Mouse (Mus musculus) ES-E14 (cell line): Measurements from ENCODE around the gene Elmo1. TPM values are rescaled to one million over a fixed set of nuclear protein-coding genes. Genes with fewer than 3 reads are reported as not detected.

Source experiments
- DNase-seq: peaks from one replicate; pipeline ENCODE4 v3.0.0-alpha.2; 2013; ENCODE audit warnings: low read depth, low spot score
- H3K27ac ChIP-seq: 2 replicates; pipeline ENCODE4 v1.5.1; 2012; ENCODE audit warnings: low read depth, mild to moderate bottlenecking, low read length, moderate library complexity, mixed read lengths; ENCODE audit not compliant: poor library complexity, insufficient read depth, severe bottlenecking
- H3K36me3 ChIP-seq: 2 replicates; pipeline ENCODE4 v1.6.1; 2012; ENCODE audit warnings: mild to moderate bottlenecking, low read length, moderate library complexity, mixed read lengths; ENCODE audit not compliant: control insufficient read depth, poor library complexity, insufficient read depth, severe bottlenecking
- H3K4me1 ChIP-seq, 2 experiments: fragments of 150-350 bp in 1 of 2; sonication (generic) in 1 of 2; 2 replicates each; pipeline ENCODE4 v1.6.1; 2012; ENCODE audit warnings: low read length in 2 of 2, mild to moderate bottlenecking in 1 of 2, mixed read lengths in 1 of 2; ENCODE audit not compliant: control insufficient read depth in 2 of 2, insufficient read depth in 2 of 2, poor library complexity in 1 of 2
- H3K4me3 ChIP-seq, 2 experiments: fragments of 150-350 bp in 1 of 2; sonication (generic) in 1 of 2; 2 replicates each; pipeline ENCODE4 v1.5.1; 2012; ENCODE audit warnings: low read length in 2 of 2, low read depth in 1 of 2, mild to moderate bottlenecking in 1 of 2, mixed read lengths in 1 of 2; ENCODE audit not compliant: insufficient read depth in 1 of 2, poor library complexity in 1 of 2, severe bottlenecking in 1 of 2
- H3K9ac ChIP-seq: 2 replicates; pipeline ENCODE4 v1.6.1; 2012; ENCODE audit warnings: low read depth, mild to moderate bottlenecking, low read length, mixed read lengths; ENCODE audit not compliant: poor library complexity, insufficient read depth, severe bottlenecking
- H3K9me3 ChIP-seq: fragments of 150-350 bp; sonication (generic); 2 replicates; pipeline ENCODE4 v1.6.1; 2012; ENCODE audit warnings: low read depth, mild to moderate bottlenecking, low read length; ENCODE audit not compliant: control insufficient read depth, insufficient read depth
- CHD2 ChIP-seq: IDR thresholded peaks from 2 replicates; pipeline ENCODE4 v1.6.1; 2014; ENCODE audit warnings: mild to moderate bottlenecking, low read depth, low read length, inconsistent platforms
- HCFC1 ChIP-seq: IDR thresholded peaks from 2 replicates; pipeline ENCODE4 v1.6.1; 2012; ENCODE audit warnings: low read length, inconsistent platforms, borderline replicate concordance; ENCODE audit not compliant: insufficient read depth
- MAFK ChIP-seq: IDR thresholded peaks from 2 replicates; pipeline ENCODE4 v1.6.1; 2014; ENCODE audit warnings: mild to moderate bottlenecking, low read depth, low read length, inconsistent platforms; ENCODE audit not compliant: insufficient read depth
- ZC3H11A ChIP-seq: IDR thresholded peaks from 2 replicates; pipeline ENCODE4 v1.6.1; 2012; ENCODE audit warnings: low read depth, mild to moderate bottlenecking, inconsistent platforms, low read length, borderline replicate concordance
- ZNF384 ChIP-seq: IDR thresholded peaks from 2 replicates; pipeline ENCODE4 v1.6.1; 2012; ENCODE audit warnings: low read depth, low read length, inconsistent platforms
- in situ Hi-C, 2 experiments: fragments of 600-800 bp; cut with MboI; formaldehyde crosslinking; loops; one replicate each; pipeline ENCODE4 v1.15.1; 2025; ENCODE audit warnings: low sequenced_read_pairs in 2 of 2, inconsistent platforms in 1 of 2; ENCODE audit not compliant: unreplicated experiment in 2 of 2
- total RNA-seq: library from RNA; depleted of rRNA; stranded (reverse); fragments of 300-350 nt; gene quantifications from 2 replicates; pipeline ENCODE4 v1.2.3, GENCODE M21; 2012

Gene Elmo1
- total RNA-seq, 1 experiment: 3.7 TPM

DNA sequence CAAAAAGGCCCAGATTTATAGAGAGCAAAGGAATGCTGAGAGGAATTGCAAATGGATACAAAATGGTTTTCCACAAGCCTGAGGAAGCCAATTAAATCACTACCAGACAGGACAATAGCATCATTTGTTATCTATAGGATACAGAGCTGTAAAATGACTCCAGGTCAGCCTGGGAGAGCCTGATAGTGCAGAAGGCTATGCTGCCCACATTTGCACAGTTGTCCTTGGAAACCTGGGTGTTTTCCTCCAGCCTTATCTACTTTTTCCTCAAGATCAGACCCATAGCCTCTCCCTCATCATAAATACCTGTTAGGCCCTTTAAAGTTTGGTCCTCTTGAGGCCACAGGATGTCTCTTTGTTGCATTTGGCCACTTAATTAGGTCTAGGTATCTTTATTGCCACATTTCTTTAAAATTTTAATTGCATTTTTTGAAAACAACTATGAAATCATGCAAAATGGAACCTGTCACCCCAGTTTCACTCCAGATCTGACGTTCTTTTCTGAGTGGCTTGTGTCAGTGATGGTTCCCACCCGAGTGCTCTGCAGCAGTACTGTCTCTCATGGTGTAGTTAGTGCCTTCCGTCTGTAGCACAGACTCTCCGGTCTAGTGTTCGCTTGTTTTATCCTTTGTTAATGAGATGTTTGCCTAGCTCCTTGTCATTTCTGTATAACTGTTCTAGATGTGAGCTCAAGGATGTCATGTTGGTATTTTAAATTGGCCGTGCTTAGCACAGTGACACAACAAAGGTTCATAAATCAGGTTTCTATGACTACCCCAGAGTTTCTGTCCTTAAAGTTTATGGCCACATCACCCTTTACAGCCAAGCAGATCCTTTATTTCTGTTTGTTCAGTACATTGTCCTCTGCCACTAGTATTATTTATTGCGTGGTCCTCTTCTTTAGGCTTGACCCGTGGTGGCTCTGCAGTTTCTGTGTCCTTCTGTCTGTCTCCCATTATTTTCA, 167.4 kb downstream of the Elmo1 start:
- Histone ChIP-seq H3K36me3 (no peaks in the 10 kb centered on the region), H3K9me3 (no peaks in the 10 kb centered on the region), H3K9ac (no peak overlapping the region), H3K27ac (no peak overlapping the region), H3K4me3 (no peak overlapping the region), H3K4me1 (no peaks in the 10 kb centered on the region)
- no peak for DNase-seq
- in situ Hi-C loops: no loop called here
- no peak for TF ChIP-seq MAFK
- TF ChIP-seq CHD2: no peak
- no peak for TF ChIP-seq HCFC1
- TF ChIP-seq ZC3H11A: no peak
- TF ChIP-seq ZNF384: no peak

DNA sequence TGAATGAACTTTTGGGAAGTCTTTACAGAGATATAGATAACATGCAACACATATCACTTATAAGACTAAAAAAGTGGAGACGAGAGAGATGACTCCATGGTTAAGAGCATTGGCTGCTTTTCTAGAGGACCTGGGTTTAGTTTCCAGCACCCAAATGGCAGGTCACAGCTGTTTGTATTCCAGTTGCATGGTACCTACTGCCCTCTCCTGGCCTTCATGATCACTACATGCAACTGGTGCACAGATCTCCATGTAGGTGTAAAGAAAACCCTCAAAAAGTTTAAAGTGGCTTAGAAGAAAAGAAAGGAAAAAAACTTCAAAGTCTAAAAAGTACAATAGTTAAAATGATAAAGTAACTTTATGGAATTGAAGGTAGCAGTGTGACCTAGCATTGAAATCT, 172.8 kb downstream of the Elmo1 start:
- Histone ChIP-seq H3K36me3 (no peaks in the 10 kb centered on the region), H3K4me1 (no peaks in the 10 kb centered on the region), H3K9me3 (no peaks in the 10 kb centered on the region), H3K4me3 (no peak overlapping the region), H3K27ac (no peak overlapping the region), H3K9ac (no peak overlapping the region)
- no peak for TF ChIP-seq MAFK
- no peak for TF ChIP-seq CHD2
- no peak for TF ChIP-seq HCFC1
- TF ChIP-seq ZNF384: no peak
- no peak for TF ChIP-seq ZC3H11A
- in situ Hi-C loops: no loop called here
- DNase-seq: peak; percentile 9

DNA sequence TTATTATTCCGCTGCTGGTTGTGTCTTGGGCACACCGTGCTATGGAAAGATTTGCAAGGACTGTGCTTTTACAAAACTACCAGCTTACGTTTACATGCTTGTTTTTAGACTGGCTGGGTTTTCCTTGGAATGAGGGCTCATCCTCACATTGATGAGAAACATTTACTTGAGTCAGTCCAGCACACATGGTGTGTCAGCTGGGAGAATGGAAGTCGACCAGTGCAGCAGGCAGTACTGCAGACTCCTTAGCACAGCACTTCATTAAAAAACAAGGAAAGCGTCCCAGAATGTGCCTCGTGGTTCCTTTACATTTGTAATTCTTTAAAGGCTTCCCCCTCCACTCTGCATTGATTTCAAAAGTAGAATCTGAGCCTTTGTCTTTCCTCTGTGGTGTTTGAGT, 179.8 kb downstream of the Elmo1 start:
- Histone ChIP-seq H3K4me3 (no peak overlapping the region), H3K9me3 (no peaks in the 10 kb centered on the region), H3K27ac (no peak overlapping the region), H3K36me3 (no peaks in the 10 kb centered on the region), H3K9ac (no peak overlapping the region), H3K4me1 (no peaks in the 10 kb centered on the region)
- DNase-seq: no peak
- no peak for TF ChIP-seq MAFK
- TF ChIP-seq ZC3H11A: no peak
- TF ChIP-seq CHD2: no peak
- TF ChIP-seq HCFC1: no peak
- in situ Hi-C loops: loop anchor here in 1 of 2 experiments (5.0 kb wide), 1 partner anchor 573 kb away; the partner anchor contains the start of gene Nme8

DNA sequence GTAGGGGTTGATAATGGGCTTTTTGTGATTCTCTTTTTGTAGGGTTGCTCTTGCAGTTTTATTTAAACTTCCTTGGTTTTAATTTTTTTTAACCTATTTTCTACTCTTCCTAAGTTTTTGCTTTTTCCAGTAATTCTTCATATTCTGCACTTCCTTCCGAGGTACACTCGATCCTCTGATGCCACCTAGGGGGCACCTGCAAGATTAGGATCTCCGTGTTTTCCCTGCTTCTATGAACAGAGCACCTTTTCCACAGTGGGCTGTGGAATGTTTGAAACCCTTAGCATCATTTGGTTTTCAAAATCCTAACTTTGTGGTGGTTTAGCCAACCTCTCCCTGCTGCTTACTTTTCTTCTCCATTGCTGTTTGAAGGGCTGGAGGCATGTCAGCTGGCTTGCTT, 181.4 kb downstream of the Elmo1 start:
- in situ Hi-C loops: loop anchor here in 1 of 2 experiments (5.0 kb wide), 1 partner anchor 574 kb away; the partner anchor contains the start of gene Nme8
- no peaks in the 10 kb centered on the region for H3K9me3 ChIP-seq
- no peak overlapping the region for H3K9ac ChIP-seq
- no peaks in the 10 kb centered on the region for H3K36me3 ChIP-seq
- H3K4me3 ChIP-seq: no peak overlapping the region
- H3K4me1 ChIP-seq: no peaks in the 10 kb centered on the region
- no peak for TF ChIP-seq MAFK
- TF ChIP-seq HCFC1: no peak
- TF ChIP-seq ZNF384: no peak
- peak; percentile 13; the same call in 1 of the 2 replicates for TF ChIP-seq ZC3H11A
- no peak for DNase-seq
- H3K27ac ChIP-seq: no peak overlapping the region
